Mouse (Mus musculus): ENCODE data around the gene Helt. TPM values are rescaled to one million over a fixed set of nuclear protein-coding genes. Genes with fewer than 3 reads are reported as not detected.

Gene Helt
- total RNA-seq (2018; cell fraction: chromatin; rRNA removed), result not detected
- total RNA-seq (2018; cell fraction: cytosol; rRNA removed), result not detected
- not detected for total RNA-seq (2018; cell fraction: nucleus; rRNA removed)
- polyA plus RNA-seq (2018), result not detected in 3 replicates

DNA sequence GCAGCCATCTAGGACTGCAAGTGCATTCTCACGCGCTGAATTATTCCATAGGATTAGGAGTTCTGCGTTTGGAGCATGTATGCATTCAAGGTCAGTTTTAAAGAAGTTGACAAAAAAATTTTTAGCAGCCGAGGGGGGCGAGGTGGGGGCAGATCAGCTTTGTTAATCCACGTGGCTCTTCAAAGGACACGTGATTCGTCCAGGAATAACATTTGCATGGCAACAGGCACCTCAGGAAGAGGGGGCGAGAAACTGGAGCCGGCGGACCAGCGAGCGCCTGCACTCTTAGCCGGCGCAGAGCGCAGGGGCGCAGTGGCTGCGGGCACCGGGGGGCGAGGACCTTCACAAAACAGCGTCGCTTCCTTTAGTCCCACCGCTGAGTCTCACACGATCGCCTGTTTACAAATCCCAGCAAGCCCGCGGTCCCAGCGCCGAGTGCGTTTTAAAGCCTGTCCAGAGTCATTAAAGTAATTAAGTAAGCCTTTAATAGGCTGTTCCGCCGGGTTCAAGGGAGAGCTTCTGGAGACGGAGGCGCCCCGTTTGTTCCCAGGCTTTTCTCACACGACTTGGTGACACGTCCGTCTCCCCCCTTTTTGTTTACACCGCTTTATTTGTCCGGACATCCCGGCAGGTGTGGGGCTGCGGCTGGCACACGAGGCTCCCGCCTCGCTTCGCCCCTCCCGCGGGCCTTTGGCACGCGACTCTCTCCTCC, at the start of gene Helt:
Helt (minus strand) TSS at position 491 of the 712 bp plus-strand sequence.
- WGBS (ENCODE audit: missing documents), result 6% methylated on average over 50 of the region's 50 CpGs
- Histone ChIP-seq H3K36me3 (ENCODE audit: inconsistent target) (no peaks in the 10 kb centered on the region), H3K4me3 (ENCODE audit: inconsistent target) (no peak within 1 kb of the TSS), H3K79me2 (ENCODE audit: inconsistent target) (no peaks in the 10 kb centered on the region), H3K27ac (no peak within 1 kb of the TSS)

GRCm38 (mm10) chr8:46342272-46342671, 47.8 kb upstream of the Helt start:
- no peaks in the 10 kb centered on the region for H3K36me3 ChIP-seq (ENCODE audit: inconsistent target)
- WGBS (ENCODE audit: missing documents), result 94% methylated on average over 6 of the region's 13 CpGs
- H3K79me2 ChIP-seq (ENCODE audit: inconsistent target), result no peaks in the 10 kb centered on the region
- H3K4me3 ChIP-seq (ENCODE audit: inconsistent target), result no peak overlapping the region
- no peak overlapping the region for H3K27ac ChIP-seq

GRCm38 (mm10) chr8:46340381-46341273, 46.2 kb upstream of the Helt start:
- Histone ChIP-seq H3K36me3 (ENCODE audit: inconsistent target) (no peaks in the 10 kb centered on the region), H3K79me2 (ENCODE audit: inconsistent target) (no peaks in the 10 kb centered on the region), H3K4me3 (ENCODE audit: inconsistent target) (no peak overlapping the region), H3K27ac (no peak overlapping the region)
- 75% methylated on average over 14 of the region's 14 CpGs for WGBS (ENCODE audit: missing documents)

GRCm38 (mm10) chr8:46339317-46339716, 44.8 kb upstream of the Helt start:
- Histone ChIP-seq H3K4me3 (ENCODE audit: inconsistent target) (no peak overlapping the region), H3K36me3 (ENCODE audit: inconsistent target) (no peaks in the 10 kb centered on the region), H3K79me2 (ENCODE audit: inconsistent target) (no peaks in the 10 kb centered on the region), H3K27ac (no peak overlapping the region)
- WGBS (ENCODE audit: missing documents), result 91% methylated on average over 5 of the region's 5 CpGs

DNA sequence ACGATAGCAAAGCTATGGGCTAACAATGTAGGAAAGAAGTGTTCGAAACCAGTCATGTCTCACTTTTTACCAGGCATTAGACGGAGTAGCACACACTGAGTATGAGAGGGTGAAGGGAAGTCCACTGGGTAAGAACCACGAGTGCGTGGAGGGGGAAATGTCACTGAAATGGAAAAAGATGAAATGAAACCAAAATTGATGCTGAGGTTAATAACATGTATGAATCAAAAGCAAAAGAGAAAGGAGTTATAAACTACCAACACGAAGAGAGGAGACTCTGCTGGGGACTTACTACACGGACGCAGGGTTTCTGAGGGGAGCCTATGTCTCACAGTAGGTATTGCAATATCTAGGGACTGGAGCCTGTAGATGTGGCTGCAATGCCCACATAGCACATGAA, 41.9 kb upstream of the Helt start:
- Histone ChIP-seq H3K36me3 (ENCODE audit: inconsistent target) (no peaks in the 10 kb centered on the region), H3K4me3 (ENCODE audit: inconsistent target) (no peak overlapping the region), H3K79me2 (ENCODE audit: inconsistent target) (no peaks in the 10 kb centered on the region), H3K27ac (no peak overlapping the region)
- WGBS (ENCODE audit: missing documents), result 26% methylated on average over 8 of the region's 8 CpGs

DNA sequence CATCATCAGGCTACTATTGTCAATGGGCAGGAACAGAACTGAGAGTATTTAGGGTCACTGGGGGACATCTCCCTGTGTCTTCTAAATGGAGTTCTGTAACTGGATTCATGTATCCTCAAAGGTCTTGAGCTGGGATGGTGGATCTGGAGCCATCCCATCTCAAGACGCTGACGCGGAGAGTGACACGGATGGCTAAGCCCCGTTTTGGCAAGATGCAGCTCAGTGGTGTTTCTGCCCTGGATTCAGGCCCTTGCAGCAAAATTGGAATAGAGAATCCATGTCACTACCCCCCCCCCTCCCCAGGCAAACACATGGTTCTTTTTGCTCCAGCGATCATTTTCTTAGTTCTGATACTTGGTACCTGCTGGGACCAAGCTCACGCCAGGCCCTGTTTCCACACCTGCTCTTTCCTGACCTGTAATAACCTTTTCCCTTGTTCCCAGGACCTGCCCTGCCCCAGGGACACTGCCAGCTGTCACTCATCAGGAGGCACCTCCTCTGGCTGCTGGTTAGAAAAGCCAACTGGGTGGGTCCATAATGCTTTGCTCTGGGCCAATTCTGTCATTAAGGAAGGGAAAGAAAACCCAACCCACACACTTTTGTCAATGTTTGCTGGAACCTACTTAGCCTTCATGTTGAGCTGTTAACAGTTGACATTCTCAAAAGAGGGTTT, 38.1 kb upstream of the Helt start:
- Histone ChIP-seq H3K27ac (no peak overlapping the region), H3K4me3 (ENCODE audit: inconsistent target) (no peak overlapping the region), H3K36me3 (ENCODE audit: inconsistent target) (no peaks in the 10 kb centered on the region), H3K79me2 (ENCODE audit: inconsistent target) (no peaks in the 10 kb centered on the region)
- 97% methylated on average over 7 of the region's 7 CpGs for WGBS (ENCODE audit: missing documents)

- no peak overlapping the region for H3K4me3 ChIP-seq (ENCODE audit: inconsistent target)
- no peaks in the 10 kb centered on the region for H3K79me2 ChIP-seq (ENCODE audit: inconsistent target)
- 97% methylated on average over 5 of the region's 5 CpGs for WGBS (ENCODE audit: missing documents)
- no peak overlapping the region for H3K27ac ChIP-seq
- no peaks in the 10 kb centered on the region for H3K36me3 ChIP-seq (ENCODE audit: inconsistent target)
Observed at GRCm38 (mm10) chr8:46331801-46332200, 37.3 kb upstream of the Helt start.

DNA sequence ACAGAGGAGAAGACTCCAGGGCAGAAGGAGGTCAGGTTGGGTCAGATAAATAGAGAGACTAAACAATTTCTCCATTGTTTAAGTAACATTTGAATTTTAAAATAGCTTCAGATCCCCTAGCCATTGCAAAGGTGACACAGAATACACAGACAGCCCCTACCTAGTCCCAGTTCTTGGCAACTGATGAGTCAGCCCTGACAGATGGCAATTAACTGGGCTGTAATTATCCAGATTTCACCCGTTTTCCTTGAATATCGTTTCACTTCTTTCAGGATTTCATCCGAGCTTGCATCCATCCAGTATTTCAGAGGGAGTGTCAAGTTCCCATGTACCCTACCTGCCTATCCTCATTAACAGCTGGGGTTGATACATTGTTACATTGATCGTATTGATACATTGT, 34.9 kb upstream of the Helt start:
- WGBS (ENCODE audit: missing documents), result 98% methylated on average over 4 of the region's 4 CpGs

GRCm38 (mm10) chr8:46327284-46327683, 32.8 kb upstream of the Helt start:
- 93% methylated on average over 7 of the region's 7 CpGs for WGBS (ENCODE audit: missing documents)
- Histone ChIP-seq H3K4me3 (ENCODE audit: inconsistent target) (no peak overlapping the region), H3K79me2 (ENCODE audit: inconsistent target) (no peaks in the 10 kb centered on the region), H3K36me3 (ENCODE audit: inconsistent target) (no peaks in the 10 kb centered on the region), H3K27ac (no peak overlapping the region)

More for the DNA sequence above, 34.9 kb upstream of the Helt start:
- Histone ChIP-seq H3K4me3 (ENCODE audit: inconsistent target) (no peak overlapping the region), H3K27ac (no peak overlapping the region), H3K79me2 (ENCODE audit: inconsistent target) (no peaks in the 10 kb centered on the region), H3K36me3 (ENCODE audit: inconsistent target) (no peaks in the 10 kb centered on the region)

- WGBS (ENCODE audit: missing documents), result 64% methylated on average over 5 of the region's 5 CpGs
- Histone ChIP-seq H3K27ac (no peak overlapping the region), H3K4me3 (ENCODE audit: inconsistent target) (no peak overlapping the region), H3K36me3 (ENCODE audit: inconsistent target) (no peaks in the 10 kb centered on the region), H3K79me2 (ENCODE audit: inconsistent target) (no peaks in the 10 kb centered on the region)
Observed at GRCm38 (mm10) chr8:46326715-46327114, 32.2 kb upstream of the Helt start.

- Histone ChIP-seq H3K36me3 (ENCODE audit: inconsistent target) (no peaks in the 10 kb centered on the region), H3K4me3 (ENCODE audit: inconsistent target) (no peak overlapping the region), H3K79me2 (ENCODE audit: inconsistent target) (no peaks in the 10 kb centered on the region), H3K27ac (no peak overlapping the region)
- 87% methylated on average over 5 of the region's 5 CpGs for WGBS (ENCODE audit: missing documents)
Observed at GRCm38 (mm10) chr8:46324676-46325075, 30.2 kb upstream of the Helt start.

DNA sequence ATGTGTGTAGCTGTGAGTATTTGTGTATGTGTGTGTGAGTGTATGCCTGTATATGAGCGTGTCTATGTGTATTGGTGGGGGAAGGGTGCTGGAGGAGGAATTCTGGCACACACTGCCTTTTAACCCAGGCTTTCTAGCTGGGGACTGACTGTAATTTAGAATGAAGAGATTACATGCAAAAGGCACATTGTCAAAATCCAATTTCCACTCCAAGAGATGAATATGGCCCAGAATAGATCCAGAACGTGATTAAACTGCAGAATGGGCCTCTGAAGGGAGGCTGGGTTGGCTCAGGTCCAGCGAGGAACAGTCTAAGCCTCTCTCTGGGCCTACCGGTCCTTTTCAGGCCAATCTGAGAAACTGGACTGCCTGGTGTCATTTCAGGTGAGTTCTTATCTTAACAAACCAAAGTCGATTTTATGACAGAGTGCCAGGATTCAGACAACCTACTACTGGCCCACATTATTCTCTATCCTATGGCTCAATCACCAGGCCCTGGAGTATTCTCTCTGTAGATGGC, 29.3 kb upstream of the Helt start:
- WGBS (ENCODE audit: missing documents), result 74% methylated on average over 5 of the region's 5 CpGs
- H3K27ac ChIP-seq, result no peak overlapping the region
- no peak overlapping the region for H3K4me3 ChIP-seq (ENCODE audit: inconsistent target)

DNA sequence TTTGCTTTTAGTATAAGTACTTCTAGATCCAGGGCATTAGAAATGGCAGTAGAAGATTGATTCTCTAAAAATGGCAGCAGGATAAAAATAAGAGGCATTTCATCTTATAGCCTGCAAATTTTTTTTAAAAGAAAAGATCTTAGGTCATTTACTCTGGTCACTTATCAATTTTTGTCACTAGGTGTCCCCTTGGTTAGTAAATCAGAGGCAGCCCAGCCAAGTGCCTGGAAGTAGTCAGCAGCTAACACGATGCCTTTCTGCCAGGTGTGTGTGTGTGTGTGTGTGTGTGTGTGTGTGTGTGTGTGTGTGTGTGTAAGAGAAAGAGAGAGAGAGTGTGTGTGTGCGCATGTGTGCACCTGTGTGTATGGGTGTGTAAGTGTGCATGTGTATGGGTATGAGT, 28.4 kb upstream of the Helt start:
- Histone ChIP-seq H3K79me2 (ENCODE audit: inconsistent target) (no peaks in the 10 kb centered on the region), H3K27ac (no peak overlapping the region), H3K4me3 (ENCODE audit: inconsistent target) (no peak overlapping the region), H3K36me3 (ENCODE audit: inconsistent target) (no peaks in the 10 kb centered on the region)
- 50% methylated on average over 2 of the region's 2 CpGs for WGBS (ENCODE audit: missing documents)

More for the DNA sequence above, 29.3 kb upstream of the Helt start:
- Histone ChIP-seq H3K36me3 (ENCODE audit: inconsistent target) (no peaks in the 10 kb centered on the region), H3K79me2 (ENCODE audit: inconsistent target) (no peaks in the 10 kb centered on the region)

GRCm38 (mm10) chr8:46322421-46322820, 27.9 kb upstream of the Helt start:
- no peaks in the 10 kb centered on the region for H3K79me2 ChIP-seq (ENCODE audit: inconsistent target)
- H3K27ac ChIP-seq, result no peak overlapping the region
- H3K36me3 ChIP-seq (ENCODE audit: inconsistent target), result no peaks in the 10 kb centered on the region
- H3K4me3 ChIP-seq (ENCODE audit: inconsistent target), result no peak overlapping the region
- 91% methylated on average over 4 of the region's 4 CpGs for WGBS (ENCODE audit: missing documents)
